Mouse (Mus musculus) bone marrow, adult 2 months (tissue): ENCODE data around the gene Tfap4. TPM values are rescaled to one million over a fixed set of nuclear protein-coding genes. Genes with fewer than 3 reads are reported as not detected.
"Not testable (repeated sequence)": the region's sequence is repeated elsewhere in the genome, so short reads cannot be mapped to it uniquely, and the experiment has no call there.

Source experiments
- H3K27ac ChIP-seq: fragments of 200-500 bp; 2 replicates; pipeline ENCODE4 v1.5.1; 2012; ENCODE audit warnings: low read depth, mild to moderate bottlenecking, control low read depth, inconsistent platforms, low read length; ENCODE audit not compliant: control insufficient read depth, poor library complexity, insufficient read depth
- H3K4me1 ChIP-seq: fragments of 200-500 bp; 2 replicates; pipeline ENCODE4 v1.6.1; 2011; ENCODE audit warnings: low read length; ENCODE audit not compliant: control insufficient read depth, insufficient read depth
- H3K4me3 ChIP-seq: fragments of 200-500 bp; replicated peaks from 2 replicates; pipeline ENCODE3; 2011; ENCODE audit warnings: mild to moderate bottlenecking, low read depth, low read length, control low read depth; ENCODE audit not compliant: control insufficient read depth
- CTCF ChIP-seq: fragments of 200-500 bp; IDR thresholded peaks from 2 replicates; pipeline ENCODE4 v1.5.1; 2011; ENCODE audit warnings: low read length, control low read depth; ENCODE audit not compliant: control insufficient read depth, insufficient read depth
- POLR2A ChIP-seq: fragments of 200-500 bp; IDR thresholded peaks from 2 replicates; pipeline ENCODE4 v1.6.1; 2011; ENCODE audit warnings: low read depth, mild to moderate bottlenecking, control low read depth, low read length, borderline replicate concordance; ENCODE audit not compliant: control insufficient read depth
- WGBS: fragments of 180-500 bp; shearing (Covaris S2); methylation state at CpG from one replicate; pipeline ENCODE4 v1.1.7; 2018; 5-methylcytosine and 5-hydroxymethylcytosine counted together
- polyA plus RNA-seq: library from polyadenylated mRNA; stranded (reverse); fragments of >200 nt; gene quantifications from 2 replicates; pipeline ENCODE4 v1.2.4, GENCODE M21; 2011; ENCODE audit warnings: low replicate concordance; ENCODE audit not compliant: missing spikeins, insufficient read depth, insufficient read length

The Tfap4 gene
- polyA plus RNA-seq, 1 experiment = 10.2 TPM

- TF ChIP-seq POLR2A (no peak), CTCF (no peak)
- WGBS = 6% methylated on average over 14 of the region's 14 CpGs
- peaks cover 4% of the 10 kb centered on the region for H3K4me1 ChIP-seq
- peak overlapping the region; percentile 73 for H3K4me3 ChIP-seq
- peak overlapping the region; percentile 81 for H3K27ac ChIP-seq
These were observed 26.2 kb upstream of the Tfap4 start for GRCm38 (mm10) chr16:4585642-4586530.

- TF ChIP-seq CTCF (no peak), POLR2A (no peak)
- no peak overlapping the region for H3K27ac ChIP-seq
- H3K4me1 ChIP-seq = peaks cover 4% of the 10 kb centered on the region
- WGBS = 27% methylated on average over 5 of the region's 5 CpGs
- no peak overlapping the region for H3K4me3 ChIP-seq
These were observed 24.8 kb upstream of the Tfap4 start for GRCm38 (mm10) chr16:4584438-4584837.

- no peak for TF ChIP-seq CTCF
- no peak for TF ChIP-seq POLR2A
- H3K27ac ChIP-seq = no peak overlapping the region
- under 1% methylated on average over 3 of the region's 3 CpGs for WGBS
- H3K4me1 ChIP-seq = peaks cover 4% of the 10 kb centered on the region
- no peak overlapping the region for H3K4me3 ChIP-seq
These were observed 24.2 kb upstream of the Tfap4 start for GRCm38 (mm10) chr16:4583807-4584206.

GRCm38 (mm10) chr16:4581179-4581578 is 21.5 kb upstream of the Tfap4 start:
- not testable (repeated sequence) for H3K4me3 ChIP-seq, H3K27ac ChIP-seq, H3K4me1 ChIP-seq
- 82% methylated on average over 4 of the region's 4 CpGs for WGBS

GRCm38 (mm10) chr16:4578630-4579029 is 19.0 kb upstream of the Tfap4 start:
- Histone ChIP-seq H3K4me3 (no peak overlapping the region), H3K4me1 (no peaks in the 10 kb centered on the region; the same call in 1 of the 2 replicates), H3K27ac (no peak overlapping the region)
- no peak for TF ChIP-seq POLR2A
- TF ChIP-seq CTCF = no peak
- 15% methylated on average over 7 of the region's 7 CpGs for WGBS

GRCm38 (mm10) chr16:4576873-4577272 is 17.2 kb upstream of the Tfap4 start:
- TF ChIP-seq CTCF (no peak), POLR2A (no peak)
- Histone ChIP-seq H3K4me3 (no peak overlapping the region), H3K4me1 (no peaks in the 10 kb centered on the region; the same call in 1 of the 2 replicates), H3K27ac (no peak overlapping the region)
- 6% methylated on average over 2 of the region's 2 CpGs for WGBS

- no peak for TF ChIP-seq CTCF
- no peak for TF ChIP-seq POLR2A
- no peak overlapping the region for H3K4me3 ChIP-seq
- no peaks in the 10 kb centered on the region; the same call in 1 of the 2 replicates for H3K4me1 ChIP-seq
- WGBS = 70% methylated on average over 2 of the region's 2 CpGs
- H3K27ac ChIP-seq = no peak overlapping the region
These were observed 16.4 kb upstream of the Tfap4 start for GRCm38 (mm10) chr16:4576038-4576437.

- peaks cover 1% of the 10 kb centered on the region; the same call in 1 of the 2 replicates for H3K4me1 ChIP-seq
- WGBS = 91% methylated on average over 4 of the region's 4 CpGs
- H3K27ac ChIP-seq = no peak overlapping the region
- TF ChIP-seq POLR2A (no peak), CTCF (no peak)
- no peak overlapping the region for H3K4me3 ChIP-seq
These were observed 11.1 kb upstream of the Tfap4 start for GRCm38 (mm10) chr16:4570737-4571136.

GRCm38 (mm10) chr16:4567912-4568311 is 8.3 kb upstream of the Tfap4 start:
- Histone ChIP-seq H3K4me3 (no peak overlapping the region), H3K27ac (no peak overlapping the region), H3K4me1 (peaks cover 1% of the 10 kb centered on the region; the same call in 1 of the 2 replicates)
- TF ChIP-seq CTCF = peak; percentile 87
- TF ChIP-seq POLR2A = no peak
- WGBS = 20% methylated on average over 4 of the region's 4 CpGs
